Mouse (Mus musculus) E14TG2a.4 (cell line): ENCODE data around the gene Cep83.

Experiments used
- CTCF ChIP-seq: conservative IDR thresholded peaks from 2 replicates; pipeline ENCODE4 v1.5.1; 2014; ENCODE audit warnings: low read length
- NANOG ChIP-seq: IDR thresholded peaks from 2 replicates; pipeline ENCODE4 v1.6.1; 2014; ENCODE audit warnings: borderline replicate concordance, low read length, mixed read lengths
- POU5F1 ChIP-seq: IDR thresholded peaks from 2 replicates; pipeline ENCODE4 v1.6.1; 2014; ENCODE audit warnings: low read length, borderline replicate concordance

DNA sequence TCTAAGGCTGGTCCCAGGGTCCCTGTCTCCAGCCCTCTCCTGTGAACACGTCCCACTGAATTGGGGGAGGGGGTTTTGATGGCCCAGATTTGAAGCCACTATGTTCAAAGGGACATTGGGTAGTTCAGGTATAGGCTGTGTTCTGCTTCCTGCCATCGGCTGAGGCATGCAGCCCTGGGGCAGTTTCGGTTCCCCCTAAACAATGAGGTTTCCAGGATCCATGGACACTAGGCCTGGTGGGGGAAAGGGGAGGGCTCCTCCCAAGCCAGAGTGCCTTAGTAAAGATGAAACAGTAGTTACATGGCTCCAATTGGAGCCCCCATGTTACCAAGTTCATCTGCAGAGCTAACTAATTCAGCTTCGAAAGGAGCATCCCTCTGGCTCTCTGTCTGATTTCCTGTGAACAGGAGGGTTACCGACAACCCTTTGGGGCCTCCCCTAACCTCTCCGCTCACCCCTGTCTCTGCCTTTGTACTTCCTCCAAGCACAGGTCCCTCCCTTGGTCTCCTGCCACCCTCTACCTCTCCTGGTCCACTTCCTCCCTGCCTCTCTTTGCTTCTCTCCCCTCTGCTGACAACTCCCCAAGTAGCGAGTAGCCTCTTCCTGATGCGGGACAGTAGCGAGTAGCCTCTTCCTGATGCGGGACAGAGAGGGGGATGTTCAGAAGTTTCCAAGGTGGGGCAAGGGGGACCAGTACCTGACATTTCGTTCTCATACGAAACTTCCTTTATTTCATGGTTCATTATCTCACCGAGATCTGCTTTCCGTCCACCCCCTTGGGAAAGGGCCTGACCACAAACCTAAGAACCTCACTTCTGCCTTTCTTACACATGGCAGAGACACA, 139.7 kb downstream of the Cep83 start:
- TF ChIP-seq CTCF (no peak), POU5F1 (no peak), NANOG (no peak)
